Mouse (Mus musculus): ENCODE data around the gene Scgb1b11.

The Scgb1b11 gene

DNA sequence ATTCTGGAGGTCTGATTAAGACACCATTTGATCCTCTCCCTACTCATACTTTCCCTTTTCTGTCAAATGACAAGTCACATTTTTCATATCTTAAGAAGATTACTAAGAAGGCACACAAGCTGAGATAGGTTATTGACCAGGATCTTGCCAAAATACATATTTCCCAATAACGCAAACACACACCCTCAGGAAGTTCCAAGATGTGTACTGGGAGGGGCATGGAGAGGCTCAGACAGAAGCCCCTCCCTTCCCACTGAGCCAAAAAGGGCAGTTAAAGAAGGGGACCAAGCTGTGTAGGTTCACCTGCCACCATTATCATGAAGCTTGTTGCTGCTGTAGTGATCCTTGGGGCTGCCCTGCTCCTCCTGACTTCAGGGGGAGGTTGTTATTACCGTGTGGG lies at the start of gene Scgb1b11:
Gene Scgb1b11, plus strand, starts transcription at position 301 of the 400 bp plus-strand sequence.
- WGBS: no CpG with 5 or more reads among the region's 2 CpGs

- 83% methylated on average over 2 of the region's 2 CpGs for WGBS
These were observed 11.6 kb upstream of the Scgb1b11 start, which contains the start of gene Scgb2b11 for GRCm38 (mm10) chr7:32211045-32211444. TSS of gene Scgb2b11 (minus strand) at chr7:32211145.

All from cerebral cortex, adult 2 months (tissue).